Mouse (Mus musculus) bone marrow, adult 2 months (tissue): ENCODE data around the gene Hmg20b.
A peak's percentile ranks its signal among the peaks of the same experiment; 100 is the strongest.

ENCODE experiments used
- CTCF ChIP-seq: fragments of 200-500 bp; IDR thresholded peaks from 2 replicates; pipeline ENCODE4 v1.5.1; 2011; ENCODE audit warnings: low read length, control low read depth; ENCODE audit not compliant: control insufficient read depth, insufficient read depth
- POLR2A ChIP-seq: fragments of 200-500 bp; IDR thresholded peaks from 2 replicates; pipeline ENCODE4 v1.6.1; 2011; ENCODE audit warnings: low read depth, mild to moderate bottlenecking, control low read depth, low read length, borderline replicate concordance; ENCODE audit not compliant: control insufficient read depth

DNA sequence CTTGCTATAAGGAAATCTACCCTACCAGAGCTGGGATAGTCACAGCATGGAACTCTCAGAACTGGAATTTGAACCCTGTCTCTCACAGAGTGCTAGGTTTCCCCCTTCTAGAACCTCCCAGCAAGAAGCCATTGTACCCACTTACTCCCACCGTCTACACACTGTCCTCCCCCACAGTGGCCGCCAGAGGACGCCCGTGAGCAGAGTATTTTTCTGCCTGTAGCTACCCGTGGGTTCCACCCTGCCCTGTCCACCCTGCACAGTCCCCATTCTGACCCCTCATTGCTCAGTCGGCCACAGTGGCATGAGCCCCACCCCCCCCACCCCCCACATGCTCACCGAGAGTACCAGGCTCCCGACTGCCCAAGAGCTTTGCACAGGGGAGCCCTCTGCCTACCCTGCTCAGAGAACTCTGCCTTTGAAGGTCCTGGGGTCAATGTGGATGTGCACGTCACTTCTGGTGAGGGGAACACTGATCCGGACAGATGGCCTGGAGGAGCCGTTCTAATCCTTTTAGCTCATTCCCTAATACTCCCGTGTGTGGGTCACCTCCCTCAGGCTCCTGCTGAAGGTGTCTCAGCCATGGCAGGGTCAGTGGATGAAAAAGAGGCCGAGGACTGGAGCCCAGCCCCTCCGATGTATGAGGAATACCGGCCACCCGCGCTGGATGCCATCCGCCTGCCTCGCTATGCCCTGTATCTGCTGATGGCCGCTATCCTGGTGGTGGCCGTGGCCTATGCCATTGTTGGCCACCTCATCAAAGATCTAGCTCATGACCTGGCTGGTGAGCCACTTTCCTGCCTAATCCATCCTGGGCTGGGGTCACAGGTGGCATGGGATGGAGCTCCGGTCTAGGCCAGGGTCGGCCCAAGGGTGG is 39.8 kb upstream of the Hmg20b start:
- TF ChIP-seq CTCF (peak; percentile 93), POLR2A (no peak)
